Mouse (Mus musculus) forebrain, embryonic 14.5 days (tissue): ENCODE data around the gene Clmn. TPM values are rescaled to one million over a fixed set of nuclear protein-coding genes. Genes with fewer than 3 reads are reported as not detected.
A peak's percentile ranks its signal among the peaks of the same experiment; 100 is the strongest.

ENCODE experiments used
- ATAC-seq: fragments of 200-750 bp; cut with Nextera tagmentation; 2 replicates; pipeline ENCODE4 v1.8.0; 2017; ENCODE audit warnings: mild to moderate bottlenecking, moderate library complexity
- DNase-seq: peaks from one replicate; pipeline ENCODE4 v3.0.0-alpha.2; 2015; ENCODE audit warnings: low spot score
- H3K27ac ChIP-seq: fragments of 300-500 bp; sonication (generic); 2 replicates; pipeline ENCODE4 v1.5.1; 2014; ENCODE audit warnings: low read depth, mild to moderate bottlenecking, control low read depth, low read length, moderate library complexity
- H3K27me3 ChIP-seq: fragments of 300-500 bp; sonication (generic); replicated peaks from 2 replicates; pipeline ENCODE4 v1.6.1; 2014; ENCODE audit warnings: low read length, control low read depth, mixed read lengths; ENCODE audit not compliant: control insufficient read depth, insufficient read depth
- H3K36me3 ChIP-seq: fragments of 300-500 bp; sonication (generic); 2 replicates; pipeline ENCODE4 v1.6.1; 2014; ENCODE audit warnings: low read length, control low read depth; ENCODE audit not compliant: control insufficient read depth, insufficient read depth
- H3K4me1 ChIP-seq: fragments of 300-500 bp; sonication (generic); 2 replicates; pipeline ENCODE4 v1.6.1; 2014; ENCODE audit warnings: antibody characterized with exemption, low read length, control low read depth; ENCODE audit not compliant: control insufficient read depth, insufficient read depth
- H3K4me2 ChIP-seq: fragments of 300-500 bp; sonication (generic); 2 replicates; pipeline ENCODE4 v1.6.1; 2014; ENCODE audit warnings: mild to moderate bottlenecking, control low read depth, low read length
- H3K4me3 ChIP-seq: fragments of 300-500 bp; sonication (generic); 2 replicates; pipeline ENCODE4 v1.5.1; 2014; ENCODE audit warnings: low read depth, low read length, control low read depth
- H3K9ac ChIP-seq: fragments of 300-500 bp; sonication (generic); 2 replicates; pipeline ENCODE4 v1.6.1; 2014; ENCODE audit warnings: mild to moderate bottlenecking, low read length, control low read depth, moderate library complexity
- H3K9me3 ChIP-seq: fragments of 300-500 bp; sonication (generic); replicated peaks from 2 replicates; pipeline ENCODE4 v1.6.1; 2016; ENCODE audit warnings: low read length, control low read depth, mixed read lengths; ENCODE audit not compliant: control insufficient read depth
- WGBS: fragments of 180-500 bp; shearing (Covaris S2); extraction: QIAGEN DNeasy Blood & Tissue Kit; methylation state at CpG from one replicate; pipeline ENCODE4 v1.1.7; 2014; 5-methylcytosine and 5-hydroxymethylcytosine counted together
- polyA plus RNA-seq: library from polyadenylated mRNA; unstranded; fragments of >200 nt; fragmentation: Nextera tagmentation; extraction: Ambion mirVana; gene quantifications from 2 replicates; pipeline ENCODE4 v1.2.1, GENCODE M21; 2014

Clmn gene
- polyA plus RNA-seq, 1 experiment from 2014 or later = 0.33 TPM

DNA sequence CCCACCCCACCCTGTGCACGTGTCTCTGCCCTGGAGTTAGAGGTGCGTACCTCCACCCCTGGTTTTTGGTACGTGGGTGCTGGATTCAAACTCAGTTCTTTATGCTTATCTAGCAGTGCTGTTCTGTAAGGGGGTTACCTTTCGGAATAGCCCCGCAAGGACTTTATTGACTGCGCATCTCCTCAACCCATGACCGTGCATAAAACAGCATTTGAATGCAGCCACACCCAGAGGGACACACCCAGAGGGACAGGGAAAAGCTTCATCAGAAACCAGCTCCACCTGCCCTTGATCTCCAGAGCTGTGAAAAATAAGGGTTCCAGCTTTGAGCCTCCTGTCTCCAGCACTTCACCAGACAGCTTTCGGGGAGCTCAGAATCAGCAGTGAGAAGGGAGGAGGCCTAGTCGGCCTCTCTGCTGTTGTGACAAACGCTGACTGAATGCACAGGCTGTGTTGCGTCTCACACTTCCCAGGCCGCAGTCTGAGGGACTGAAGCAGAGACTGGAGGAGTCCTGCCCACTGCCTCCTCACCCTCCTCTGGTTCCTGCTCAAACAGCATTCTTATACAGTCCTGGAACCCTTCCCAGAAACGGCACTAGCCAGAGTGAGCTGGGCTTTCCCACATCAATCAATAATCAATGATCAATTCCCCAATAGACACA lies 37.6 kb upstream of the Clmn start:
- H3K36me3 ChIP-seq = no peaks in the 10 kb centered on the region
- H3K9me3 ChIP-seq = no peaks in the 10 kb centered on the region
- ATAC-seq (peak; percentile 59; the same call in 1 of the 2 replicates), DNase-seq (no peak)
- H3K4me2 ChIP-seq = no peak overlapping the region
- no peak overlapping the region for H3K4me3 ChIP-seq
- no peak overlapping the region for H3K9ac ChIP-seq
- WGBS = 80% methylated on average over 13 of the region's 13 CpGs
- H3K27ac ChIP-seq = no peak overlapping the region
- no peaks in the 10 kb centered on the region; the same call in 1 of the 2 replicates for H3K27me3 ChIP-seq
- H3K4me1 ChIP-seq = 0 out of 2 replicates have a peak, but pooled peaks cover 2% of the 10 kb centered on the region

DNA sequence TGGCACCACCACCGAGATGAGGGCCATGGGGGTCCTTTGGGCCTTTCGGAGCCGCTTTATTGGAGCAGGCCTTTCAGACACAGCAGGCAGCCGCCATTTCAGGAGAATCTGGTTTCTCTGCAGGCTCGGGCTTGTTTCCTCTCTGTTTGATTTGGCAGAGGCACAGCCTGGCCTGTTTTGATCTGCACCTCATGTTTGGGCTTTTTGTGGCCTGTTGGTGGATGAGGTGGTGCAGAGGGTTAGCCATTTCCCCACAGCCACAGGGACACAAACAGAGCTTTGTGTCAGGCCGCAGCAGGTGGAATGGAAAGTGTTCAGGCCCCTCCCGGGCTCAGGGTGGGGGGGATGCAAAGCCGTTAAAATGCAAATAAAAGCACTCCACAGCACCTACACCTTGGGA lies 36.4 kb upstream of the Clmn start:
- H3K9ac ChIP-seq = no peak overlapping the region
- WGBS = 20% methylated on average over 8 of the region's 8 CpGs
- H3K27ac ChIP-seq = no peak overlapping the region
- H3K4me1 ChIP-seq = 0 out of 2 replicates have a peak, but pooled peaks cover 5% of the 10 kb centered on the region
- H3K9me3 ChIP-seq = no peaks in the 10 kb centered on the region
- no peak overlapping the region for H3K4me2 ChIP-seq
- no peaks in the 10 kb centered on the region for H3K27me3 ChIP-seq
- no peak for ATAC-seq
- no peaks in the 10 kb centered on the region for H3K36me3 ChIP-seq
- H3K4me3 ChIP-seq = no peak overlapping the region
- DNase-seq = peak; percentile 41

DNA sequence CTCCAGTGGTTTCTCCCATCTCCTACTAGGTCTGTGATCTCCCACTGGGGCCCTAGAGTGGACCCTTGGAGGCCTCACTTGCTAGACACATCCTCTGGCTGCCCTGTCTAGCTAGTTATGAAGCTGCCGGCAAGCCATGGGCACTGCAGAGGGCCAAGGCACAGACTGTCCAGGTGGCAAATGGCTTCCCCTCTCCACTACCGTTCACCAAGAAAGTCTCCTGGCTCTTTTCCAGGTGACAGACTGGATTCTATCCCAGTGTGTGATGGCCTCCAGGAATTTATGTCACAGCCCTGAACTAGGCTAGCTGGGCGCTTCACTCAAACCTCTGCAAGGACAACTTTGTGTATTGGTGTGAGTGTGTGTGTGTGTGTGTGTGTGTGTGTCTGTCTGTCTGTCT lies 35.0 kb upstream of the Clmn start:
- ATAC-seq = no peak
- Histone ChIP-seq H3K4me1 (0 out of 2 replicates have a peak, but pooled peaks cover 5% of the 10 kb centered on the region), H3K9ac (no peak overlapping the region), H3K4me2 (no peak overlapping the region), H3K27ac (no peak overlapping the region), H3K27me3 (no peaks in the 10 kb centered on the region), H3K36me3 (no peaks in the 10 kb centered on the region), H3K9me3 (no peaks in the 10 kb centered on the region), H3K4me3 (no peak overlapping the region)
- WGBS = 49% methylated on average over 3 of the region's 3 CpGs
- DNase-seq = no peak

DNA sequence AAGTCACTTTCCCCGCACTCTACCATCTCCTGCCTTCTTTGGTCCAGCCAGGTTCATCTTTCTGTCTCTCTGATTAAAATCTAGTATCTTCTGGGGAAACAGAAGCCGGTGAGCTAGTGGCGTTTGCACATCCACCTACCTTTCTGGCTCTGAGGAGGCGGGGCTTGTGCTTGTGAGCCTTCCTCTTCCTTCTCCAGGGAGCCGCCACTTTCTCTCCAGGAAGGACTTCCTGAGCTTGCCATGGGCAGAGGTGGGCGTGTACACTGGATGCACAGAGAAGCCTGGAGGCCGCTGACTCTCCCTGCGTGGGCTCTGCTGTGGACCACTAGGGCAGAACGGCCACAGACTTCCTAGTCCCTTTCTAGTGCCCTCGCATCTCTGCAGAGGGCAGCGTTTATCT lies 34.3 kb upstream of the Clmn start:
- DNase-seq (no peak), ATAC-seq (no peak)
- Histone ChIP-seq H3K9me3 (no peaks in the 10 kb centered on the region), H3K27me3 (no peaks in the 10 kb centered on the region), H3K4me2 (no peak overlapping the region), H3K4me1 (0 out of 2 replicates have a peak, but pooled peaks cover 5% of the 10 kb centered on the region), H3K4me3 (no peak overlapping the region), H3K9ac (no peak overlapping the region), H3K36me3 (no peaks in the 10 kb centered on the region), H3K27ac (no peak overlapping the region)
- WGBS = 70% methylated on average over 11 of the region's 11 CpGs

DNA sequence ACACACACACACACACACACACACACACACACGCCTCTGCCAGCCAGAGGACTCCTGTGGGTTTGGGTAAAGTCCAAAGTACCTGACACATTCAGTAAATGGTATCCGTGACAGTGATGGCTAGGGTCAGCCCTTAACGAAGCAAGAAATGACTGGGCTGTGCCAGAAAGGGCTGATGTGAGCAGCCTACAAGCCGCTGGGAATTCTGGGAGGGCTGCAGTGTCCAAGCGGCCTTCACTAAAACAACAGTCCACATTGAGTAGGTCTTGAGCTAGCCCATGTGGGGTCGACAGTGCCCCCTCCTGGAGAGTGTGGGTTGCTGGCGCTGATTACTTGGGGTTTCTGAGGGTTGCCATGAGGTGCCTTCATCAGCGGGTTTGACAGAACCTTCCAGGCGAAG lies 33.8 kb upstream of the Clmn start:
- WGBS = 69% methylated on average over 9 of the region's 9 CpGs

DNA sequence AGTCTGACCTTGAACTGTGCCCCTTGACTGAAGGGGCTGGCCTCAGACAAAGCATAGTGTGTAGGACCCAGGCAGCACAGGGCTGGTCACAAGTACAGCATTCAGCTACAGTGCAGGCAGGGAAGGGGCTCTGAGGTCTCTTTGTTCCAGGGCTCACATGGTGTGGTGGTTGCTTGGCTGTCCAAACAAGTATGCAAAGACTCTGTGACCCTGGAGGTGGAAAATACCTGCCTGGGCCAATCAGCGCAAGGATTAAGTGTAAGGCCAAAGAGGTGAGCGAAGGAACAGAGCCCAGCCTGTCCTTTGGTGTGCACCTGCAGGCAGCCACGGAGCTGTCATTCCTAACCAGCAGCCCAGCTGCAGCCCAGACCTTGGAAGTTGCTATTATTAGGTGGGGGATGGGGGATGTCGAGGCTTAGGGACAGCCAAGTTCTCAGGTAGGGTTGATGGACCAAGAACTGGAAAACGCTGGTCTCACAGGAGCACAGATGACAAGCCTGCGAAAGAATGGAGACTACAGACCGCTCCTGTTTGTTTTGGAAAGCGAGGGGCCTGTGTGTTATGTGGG lies 32.3 kb upstream of the Clmn start:
- DNase-seq (no peak), ATAC-seq (peak; percentile 48)
- no peaks in the 10 kb centered on the region for H3K36me3 ChIP-seq

More for the DNA sequence above, 33.8 kb upstream of the Clmn start:
- Histone ChIP-seq H3K4me2 (no peak overlapping the region), H3K36me3 (no peaks in the 10 kb centered on the region), H3K27me3 (no peaks in the 10 kb centered on the region), H3K4me1 (0 out of 2 replicates have a peak, but pooled peaks cover 5% of the 10 kb centered on the region), H3K4me3 (no peak overlapping the region), H3K9me3 (no peaks in the 10 kb centered on the region), H3K27ac (no peak overlapping the region), H3K9ac (no peak overlapping the region)
- DNase-seq = no peak
- no peak for ATAC-seq

DNA sequence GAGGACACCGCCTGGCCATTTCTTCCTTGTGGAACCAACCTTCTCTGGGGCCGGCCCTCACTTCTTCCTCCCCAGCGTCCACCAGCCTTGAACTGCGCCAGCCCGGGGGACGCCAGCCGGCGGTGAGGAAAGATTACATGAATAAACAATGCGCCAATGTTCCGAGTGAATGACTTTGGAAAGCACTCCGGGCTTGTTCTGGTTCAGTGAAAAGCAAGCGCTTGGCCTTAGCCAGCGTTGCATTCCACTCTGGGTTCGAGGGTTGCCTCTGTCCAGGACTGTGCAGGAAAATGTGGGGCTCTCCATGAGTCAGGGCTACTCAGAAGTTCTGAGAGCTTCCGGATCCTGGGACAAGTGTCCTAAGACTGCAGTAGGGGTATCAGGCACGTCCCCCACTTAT lies 31.8 kb upstream of the Clmn start:
- Histone ChIP-seq H3K9ac (no peak overlapping the region), H3K36me3 (no peaks in the 10 kb centered on the region), H3K4me1 (0 out of 2 replicates have a peak, but pooled peaks cover 5% of the 10 kb centered on the region), H3K27ac (no peak overlapping the region; the same call in 1 of the 2 replicates), H3K9me3 (no peaks in the 10 kb centered on the region), H3K4me3 (no peak overlapping the region), H3K27me3 (no peaks in the 10 kb centered on the region), H3K4me2 (no peak overlapping the region)
- peak; percentile 55; the same call in 1 of the 2 replicates for ATAC-seq
- whole genome bisulfite sequencing = 41% methylated on average over 16 of the region's 16 CpGs
- DNase-seq = peak; percentile 37

More for the DNA sequence above, 32.3 kb upstream of the Clmn start:
- H3K4me1 ChIP-seq = 0 out of 2 replicates have a peak, but pooled peaks cover 5% of the 10 kb centered on the region
- H3K27me3 ChIP-seq = no peaks in the 10 kb centered on the region
- no peak overlapping the region for H3K4me2 ChIP-seq
- H3K27ac ChIP-seq = no peak overlapping the region; the same call in 1 of the 2 replicates
- 62% methylated on average over 8 of the region's 8 CpGs for WGBS
- H3K9ac ChIP-seq = no peak overlapping the region
- no peak overlapping the region for H3K4me3 ChIP-seq
- no peaks in the 10 kb centered on the region for H3K9me3 ChIP-seq

DNA sequence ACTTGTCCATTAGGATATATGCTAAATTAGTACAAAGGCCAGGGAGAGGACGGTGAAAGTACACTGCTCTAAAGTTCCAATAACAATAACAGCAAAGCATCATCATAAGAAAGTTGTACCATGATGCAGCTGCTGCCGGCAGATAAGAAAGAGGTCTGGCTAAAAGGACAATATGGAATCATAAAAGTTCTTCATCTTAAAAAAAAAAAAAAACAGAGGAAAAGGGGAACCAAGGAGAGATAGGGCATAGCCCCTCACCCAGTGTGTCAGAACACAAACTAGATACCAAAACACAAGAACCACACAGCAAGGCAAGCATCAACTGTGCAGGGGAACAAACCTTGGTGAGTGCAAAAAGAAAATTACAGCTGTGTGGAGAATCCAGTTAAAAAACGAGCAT lies 27.4 kb upstream of the Clmn start:
- no peak for ATAC-seq
- no peak overlapping the region for H3K9ac ChIP-seq

DNA sequence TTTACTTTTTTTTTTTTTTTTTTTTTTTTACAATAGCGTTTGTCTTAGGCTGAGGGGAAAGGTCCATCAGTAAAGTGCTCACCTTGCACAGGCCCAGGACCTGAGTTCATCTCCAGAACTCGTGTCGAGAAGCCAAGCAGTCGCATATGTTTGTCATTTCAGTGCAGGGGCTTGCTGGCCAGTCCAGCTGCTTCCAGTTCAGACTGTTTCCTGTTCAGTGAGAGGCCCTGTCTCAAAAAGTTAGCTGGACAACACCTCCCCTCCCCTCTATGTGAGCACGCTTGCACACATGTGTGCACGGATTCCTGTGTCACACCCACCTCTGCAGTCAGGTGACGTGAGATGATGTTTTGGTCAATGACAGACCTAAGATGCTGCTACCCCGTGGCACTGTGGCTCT lies 25.2 kb upstream of the Clmn start:
- Histone ChIP-seq H3K4me1 (no peaks in the 10 kb centered on the region), H3K36me3 (no peaks in the 10 kb centered on the region), H3K27ac (no peak overlapping the region), H3K9me3 (no peaks in the 10 kb centered on the region), H3K27me3 (no peaks in the 10 kb centered on the region), H3K4me3 (no peak overlapping the region), H3K9ac (no peak overlapping the region), H3K4me2 (no peak overlapping the region)
- 88% methylated on average over 8 of the region's 8 CpGs for WGBS
- DNase-seq (no peak), ATAC-seq (no peak)

More for the DNA sequence above, 27.4 kb upstream of the Clmn start:
- H3K27ac ChIP-seq = no peak overlapping the region
- DNase-seq = no peak
- no peak overlapping the region for H3K4me2 ChIP-seq
- H3K36me3 ChIP-seq = no peaks in the 10 kb centered on the region
- no peak overlapping the region for H3K4me3 ChIP-seq
- no peaks in the 10 kb centered on the region for H3K27me3 ChIP-seq
- no peaks in the 10 kb centered on the region for H3K9me3 ChIP-seq
- 97% methylated on average over 3 of the region's 3 CpGs for WGBS
- 0 out of 2 replicates have a peak, but pooled peaks cover 3% of the 10 kb centered on the region for H3K4me1 ChIP-seq
